Mouse (Mus musculus) G1E (cell line): Measurements from ENCODE around the gene Ctcf.

Source experiments
- CTCF ChIP-seq: IDR thresholded peaks from 2 replicates; pipeline ENCODE4 v1.5.1; 2012; ENCODE audit warnings: low read depth, low read length, inconsistent platforms, mixed read lengths
- GATA1 ChIP-seq: IDR thresholded peaks from 2 replicates; pipeline ENCODE4 v1.6.1; 2012; ENCODE audit warnings: borderline replicate concordance, low read length, inconsistent platforms, mixed read lengths
- TAL1 ChIP-seq: conservative IDR thresholded peaks from 2 replicates; pipeline ENCODE4 v1.6.1; 2012; ENCODE audit warnings: low read depth, low read length, inconsistent platforms, mixed read lengths

GRCm38 (mm10) chr8:105638510-105638909 is 2.1 kb downstream of the Ctcf start:
- TF ChIP-seq CTCF, result no peak
- TF ChIP-seq TAL1, result no peak
- no peak for TF ChIP-seq GATA1
